Mouse (Mus musculus) kidney, adult 2 months (tissue): Measurements from ENCODE around the gene Agmat. TPM values are rescaled to one million over a fixed set of nuclear protein-coding genes. Genes with fewer than 3 reads are reported as not detected.

Source experiments
- DNase-seq: peaks from one replicate; pipeline ENCODE4 v3.0.0; 2021
- H3K27ac ChIP-seq: fragments of 200-500 bp; 2 replicates; pipeline ENCODE4 v1.5.1; 2012; ENCODE audit warnings: low read depth, low read length, control low read depth, inconsistent platforms; ENCODE audit not compliant: insufficient read depth
- H3K27me3 ChIP-seq: fragments of 200-500 bp; replicated peaks from 2 replicates; pipeline ENCODE4 v1.6.1; 2012; ENCODE audit warnings: mild to moderate bottlenecking, moderate library complexity, low read length, inconsistent platforms; ENCODE audit not compliant: control insufficient read depth, insufficient read depth
- H3K36me3 ChIP-seq: fragments of 200-500 bp; 2 replicates; pipeline ENCODE4 v1.6.1; 2012; ENCODE audit warnings: mild to moderate bottlenecking, moderate library complexity, low read length, inconsistent platforms; ENCODE audit not compliant: control insufficient read depth, insufficient read depth
- H3K4me1 ChIP-seq: fragments of 200-500 bp; 2 replicates; pipeline ENCODE4 v1.6.1; 2011; ENCODE audit warnings: low read length; ENCODE audit not compliant: control insufficient read depth, insufficient read depth
- H3K4me3 ChIP-seq: fragments of 200-500 bp; 2 replicates; pipeline ENCODE4 v1.5.1; 2011; ENCODE audit warnings: mild to moderate bottlenecking, low read depth, low read length, control low read depth; ENCODE audit not compliant: insufficient read depth
- CTCF ChIP-seq: fragments of 200-500 bp; conservative IDR thresholded peaks from 2 replicates; pipeline ENCODE4 v1.5.1; 2011; ENCODE audit warnings: low read depth, mild to moderate bottlenecking, control low read depth, low read length, moderate library complexity, mixed read lengths; ENCODE audit not compliant: insufficient read depth, insufficient read length
- POLR2A ChIP-seq: fragments of 200-500 bp; IDR thresholded peaks from one replicate; pipeline ENCODE4 v1.6.1; 2011; ENCODE audit warnings: low read depth, low read length, control low read depth
- WGBS: fragments of 180-500 bp; shearing (Covaris S2); methylation state at CpG from one replicate; pipeline ENCODE4 v1.1.7; 2018; 5-methylcytosine and 5-hydroxymethylcytosine counted together
- polyA plus RNA-seq: library from polyadenylated mRNA; depleted of rRNA; stranded (reverse); fragments of >200 nt; gene quantifications from 2 replicates; pipeline ENCODE4 v1.2.3, GENCODE M21; 2012; rRNA removed

Agmat gene
- polyA plus RNA-seq, result 9.4 and 10.8 TPM in 2 replicates

GRCm38 (mm10) chr4:141746578-141747346 is at the start of gene Agmat:
Gene Agmat (plus strand): TSS chr4:141746672.
- Histone ChIP-seq H3K27ac (no peak within 1 kb of the TSS), H3K36me3 (no peaks in the 10 kb centered on the region), H3K27me3 (no peaks in the 10 kb centered on the region), H3K4me1 (peaks cover 5% of the 10 kb centered on the region; the same call in 1 of the 2 replicates), H3K4me3 (no peak within 1 kb of the TSS)
- 28% methylated on average over 25 of the region's 25 CpGs for WGBS
- no peak for TF ChIP-seq CTCF
- no peak for TF ChIP-seq POLR2A
- DNase-seq, result peak; percentile 59

GRCm38 (mm10) chr4:141704625-141705024 is 41.8 kb upstream of the Agmat start:
- no peak for TF ChIP-seq POLR2A
- TF ChIP-seq CTCF, result no peak
- no peak overlapping the region for H3K4me3 ChIP-seq
- no peaks in the 10 kb centered on the region for H3K27me3 ChIP-seq
- no peak overlapping the region for H3K27ac ChIP-seq
- 78% methylated on average over 2 of the region's 2 CpGs for WGBS
- no peak for DNase-seq
- H3K36me3 ChIP-seq, result peaks cover 11% of the 10 kb centered on the region
- no peaks in the 10 kb centered on the region for H3K4me1 ChIP-seq

- H3K36me3 ChIP-seq, result peaks cover 11% of the 10 kb centered on the region
These were observed 41.1 kb upstream of the Agmat start for GRCm38 (mm10) chr4:141705331-141705730.

GRCm38 (mm10) chr4:141708005-141708404 is 38.5 kb upstream of the Agmat start:
- Histone ChIP-seq H3K27ac (no peak overlapping the region), H3K36me3 (peaks cover 6% of the 10 kb centered on the region), H3K4me3 (no peak overlapping the region), H3K27me3 (no peaks in the 10 kb centered on the region), H3K4me1 (no peaks in the 10 kb centered on the region)
- WGBS, result 88% methylated on average over 7 of the region's 7 CpGs
- TF ChIP-seq CTCF (no peak), POLR2A (no peak)
- no peak for DNase-seq

More at GRCm38 (mm10) chr4:141705331-141705730, 41.1 kb upstream of the Agmat start:
- no peak overlapping the region for H3K27ac ChIP-seq
- DNase-seq, result no peak
- H3K4me3 ChIP-seq, result no peak overlapping the region
- 85% methylated on average over 4 of the region's 4 CpGs for WGBS
- H3K27me3 ChIP-seq, result no peaks in the 10 kb centered on the region
- no peak for TF ChIP-seq POLR2A
- H3K4me1 ChIP-seq, result no peaks in the 10 kb centered on the region

- H3K4me3 ChIP-seq, result no peak overlapping the region
- TF ChIP-seq POLR2A (no peak), CTCF (no peak)
- DNase-seq, result no peak
- no peaks in the 10 kb centered on the region for H3K27me3 ChIP-seq
- WGBS, result 91% methylated on average over 2 of the region's 2 CpGs
- H3K4me1 ChIP-seq, result peaks cover under 1% of the 10 kb centered on the region; the same call in 1 of the 2 replicates
- H3K27ac ChIP-seq, result no peak overlapping the region
- peaks cover 5% of the 10 kb centered on the region for H3K36me3 ChIP-seq
These were observed 37.5 kb upstream of the Agmat start for GRCm38 (mm10) chr4:141708971-141709370.

- Histone ChIP-seq H3K27me3 (no peaks in the 10 kb centered on the region), H3K27ac (no peak overlapping the region), H3K36me3 (peaks cover 5% of the 10 kb centered on the region), H3K4me1 (peaks cover 20% of the 10 kb centered on the region), H3K4me3 (no peak overlapping the region)
- TF ChIP-seq CTCF (no peak), POLR2A (no peak)
- WGBS, result 100% methylated on average over 1 of the region's 1 CpGs
- no peak for DNase-seq
These were observed 35.2 kb upstream of the Agmat start for GRCm38 (mm10) chr4:141711250-141711649.

- no peak for DNase-seq
- H3K27me3 ChIP-seq, result no peaks in the 10 kb centered on the region
- TF ChIP-seq POLR2A (no peak), CTCF (no peak)
- peaks cover 20% of the 10 kb centered on the region for H3K4me1 ChIP-seq
- peaks cover 2% of the 10 kb centered on the region for H3K36me3 ChIP-seq
- 58% methylated on average over 5 of the region's 5 CpGs for WGBS
- H3K4me3 ChIP-seq, result no peak overlapping the region
- no peak overlapping the region for H3K27ac ChIP-seq
These were observed 32.8 kb upstream of the Agmat start for GRCm38 (mm10) chr4:141713598-141714142.
